21 mouse cellular contexts compared by ENCODE assay signal in genomic region chr14:43532387-43532786, GRCm38 (mm10). TPM values are rescaled to one million over a fixed set of nuclear protein-coding genes. Genes with fewer than 3 reads are reported as not detected.
DNase-seq lines count a peak whose midpoint lies in the region; TF ChIP-seq lines count a peak whose summit lies in the region.
"Not testable (repeated sequence)": the region's sequence is repeated elsewhere in the genome, so short reads cannot be mapped to it uniquely, and the experiment has no call there.
"Had no signal": no experiment of that assay in that cellular context is flagged by ENCODE, and none has a peak within 500 bp of the region (broad histone marks: within the 10 kb centered on the region; RNA-seq: fewer than 3 reads in every experiment).

No protein-coding gene starts in this region.

- H3K4me1 ChIP-seq in heart, adult 2 months (ENCODE audit: control insufficient read depth, insufficient read depth, low read length); limb, embryonic 10.5 days: not testable (repeated sequence)

- intact Hi-C loops in heart, adult 2 months (cut with DNase I) = not testable (repeated sequence)

- TF ChIP-seq CTCF in heart, adult 2 months (IDR thresholded peaks at IDR 0.05) = not testable (repeated sequence)

- DNase-seq in WW6 (ENCODE audit: low read depth, low spot score) = peak; percentile 3
- DNase-seq in embryo, embryonic 9.5 days (ENCODE audit: extremely low spot score) = peak; percentile 10
- peak; percentile 19 to 38 for DNase-seq in heart, adult 2 months
- DNase-seq in kidney, adult 9 months = peak; percentile 68
- peak; percentile 38 for DNase-seq in limb, embryonic 10.5 days (ENCODE audit: low spot score)
- peak; percentile 7 for DNase-seq in right cerebral cortex, postnatal 14 days
- DNase-seq in testis, postnatal 10 days (ENCODE audit: low spot score) = peak; percentile 52

- H3K27me3 ChIP-seq in heart, adult 2 months (ENCODE audit: control insufficient read depth, insufficient read depth, low read length); limb, embryonic 10.5 days (ENCODE audit: low read depth, poor library complexity, severe bottlenecking): not testable (repeated sequence)

- H3K9ac ChIP-seq in heart, adult 2 months (ENCODE audit: low read depth, low read length) = not testable (repeated sequence)

- 53% methylated on average over 5 of the region's 6 CpGs for WGBS in heart, adult 2 months
- WGBS in limb, embryonic 10.5 days = 49% methylated on average over 6 of the region's 6 CpGs

- not testable (repeated sequence) for H3K4me3 ChIP-seq in heart, adult 2 months; limb, embryonic 10.5 days

- not testable (repeated sequence) for H3K9me3 ChIP-seq in limb, embryonic 10.5 days (replicated peaks)

- not testable (repeated sequence) for H3K27ac ChIP-seq in heart, adult 2 months; limb, embryonic 10.5 days

- TF ChIP-seq EP300 in heart, adult 2 months (IDR thresholded peaks at IDR 0.05; ENCODE audit: insufficient read depth, low read depth, low read length) = not testable (repeated sequence)

- not testable (repeated sequence) for TF ChIP-seq POLR2A in heart, adult 2 months (IDR thresholded peaks at IDR 0.05; ENCODE audit: insufficient read depth, low read depth, low read length)

- not testable (repeated sequence) for H3K79me2 ChIP-seq in heart, adult 2 months (replicated peaks; ENCODE audit: control insufficient read depth, insufficient read depth, low read length)

- not testable (repeated sequence) for H3K36me3 ChIP-seq in heart, adult 2 months (ENCODE audit: control insufficient read depth, insufficient read depth, low read length); limb, embryonic 10.5 days

RNA-seq across cellular contexts. Expression of gene Gm5799, which starts 11.0 kb away (rescaled TPM):
- total RNA-seq in heart, adult 2 months (2021) = not detected
- polyA plus RNA-seq in heart, adult 2 months (2012; rRNA removed) = not detected in 2 replicates
- polyA plus RNA-seq in limb, embryonic 10.5 days (2016; fragmentation: Nextera tagmentation; extraction: Ambion mirVana) = not detected in 2 replicates
- total RNA-seq: adrenal gland, postnatal 4 days; CH12.LX; gastrocnemius, adult 18-20 months; heart, postnatal 36 days; layer of hippocampus, postnatal 36 days; megakaryocyte, adult 5-6 weeks had no signal
- polyA plus RNA-seq: erythroblast, embryonic 14.5 days; forebrain, embryonic 16.5 days; heart, embryonic 12.5 days; liver, embryonic 13.5 days; lung, postnatal 0 days; midbrain, embryonic 16.5 days; neural tube, embryonic 12.5 days had no signal

RNA-seq across cellular contexts. Expression of gene Gm17654, which starts 46.6 kb away (rescaled TPM):
- not detected for total RNA-seq in heart, adult 2 months (2021)
- not detected in 2 replicates for polyA plus RNA-seq in heart, adult 2 months (2012; rRNA removed)
- polyA plus RNA-seq in limb, embryonic 10.5 days (2016; fragmentation: Nextera tagmentation; extraction: Ambion mirVana) = not detected in 2 replicates
- total RNA-seq: adrenal gland, postnatal 4 days; CH12.LX; gastrocnemius, adult 18-20 months; heart, postnatal 36 days; layer of hippocampus, postnatal 36 days; left cerebral cortex, postnatal 4 days; megakaryocyte, adult 5-6 weeks had no signal
- polyA plus RNA-seq: erythroblast, embryonic 14.5 days; forebrain, embryonic 16.5 days; heart, embryonic 12.5 days; liver, embryonic 13.5 days; lung, postnatal 0 days; midbrain, embryonic 16.5 days; neural tube, embryonic 12.5 days had no signal

Comparison
In these comparisons a context has a peak if more than half of its experiments do, and no peak if none do; other contexts are left out.
1. DNase-seq: peak in every context shown above with its lines; median percentile 68 in kidney, adult 9 months; 52 in testis, postnatal 10 days; 38 in limb, embryonic 10.5 days; 28 in heart, adult 2 months; 10 in embryo, embryonic 9.5 days; 7 in right cerebral cortex, postnatal 14 days; 3 in WW6.